Comparison of ENCODE assay signal across 14 mouse cellular contexts in the genomic region with DNA sequence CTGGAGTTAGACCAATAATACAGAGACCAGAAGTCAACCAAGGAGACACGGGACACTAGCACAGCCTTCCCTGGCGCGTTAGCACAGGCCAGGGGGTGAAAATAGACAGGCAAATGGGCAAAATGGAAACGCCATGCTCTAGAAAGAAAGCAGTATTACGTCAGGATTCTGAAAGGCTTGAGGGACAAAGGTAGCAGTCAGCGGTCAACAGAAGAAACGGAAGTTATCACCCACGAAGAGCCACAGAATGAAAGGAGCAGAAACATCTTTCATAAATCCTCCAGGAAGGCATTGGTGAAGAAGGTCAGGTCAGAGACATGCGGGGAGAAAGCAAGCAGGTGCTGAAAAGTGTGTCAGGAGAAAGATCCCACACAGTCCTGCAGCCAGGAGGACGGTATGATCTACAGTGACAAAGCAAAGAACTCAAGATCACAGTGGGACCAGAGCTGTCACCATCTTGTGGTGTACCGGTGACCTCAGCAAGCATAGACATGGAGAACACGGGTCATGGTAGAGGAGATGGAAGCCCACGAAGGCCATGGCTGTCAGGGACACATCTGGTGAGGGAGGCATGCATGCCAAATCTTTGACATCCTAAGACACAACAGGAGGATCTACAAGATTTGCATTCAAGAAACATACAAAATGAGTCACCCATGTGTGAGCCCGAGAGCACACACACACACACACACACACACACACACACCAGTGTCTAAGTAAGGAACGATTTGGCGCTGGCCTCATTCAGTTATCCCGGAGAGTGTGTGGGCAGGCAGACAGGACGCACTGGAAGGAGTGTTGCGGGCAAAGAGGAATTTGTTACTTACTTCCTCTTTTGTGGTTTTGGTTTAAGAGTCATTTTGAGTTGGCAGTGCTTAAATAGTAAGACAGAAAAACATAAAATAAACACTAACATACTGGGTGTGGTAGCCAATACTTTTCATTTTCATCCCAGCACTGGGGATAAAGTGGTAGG.
DNase-seq lines count a peak whose midpoint lies in the region; TF ChIP-seq lines count a peak whose summit lies in the region.
"Had no signal": no experiment of that assay in that cellular context is flagged by ENCODE, and none has a peak within 500 bp of the region (broad histone marks: within the 10 kb centered on the region; RNA-seq: fewer than 3 reads in every experiment).

No protein-coding gene starts in this region.

- no peak overlapping the region for H3K27ac ChIP-seq in cerebellum, adult 2 months (ENCODE audit: insufficient read depth, low read length)
- H3K27ac ChIP-seq: embryonic facial prominence, embryonic 13.5 days; gastrocnemius, adult 2 months; heart, embryonic 15.5 days; layer of hippocampus, adult 2 months; limb, embryonic 13.5 days had no signal

- no peak for TF ChIP-seq POLR2A in cerebellum, adult 2 months (IDR thresholded peaks at IDR 0.05; ENCODE audit: borderline replicate concordance, insufficient read depth, low read length)

- 84% methylated on average over 19 of the region's 19 CpGs for whole genome bisulfite sequencing in cerebellum, adult 2 months

- H3K4me3 ChIP-seq in cerebellum, adult 2 months (replicated peaks; ENCODE audit: insufficient read depth, low read depth, low read length) = no peak overlapping the region
- H3K4me3 ChIP-seq: embryonic facial prominence, embryonic 13.5 days; gastrocnemius, adult 2 months; heart, embryonic 15.5 days; layer of hippocampus, adult 2 months; limb, embryonic 13.5 days had no signal

- no peak for TF ChIP-seq CTCF in cerebellum, adult 2 months (IDR thresholded peaks at IDR 0.05; ENCODE audit: borderline replicate concordance, insufficient read depth, low read depth, low read length)

- no peaks in the 10 kb centered on the region for H3K27me3 ChIP-seq in cerebellum, adult 2 months (ENCODE audit: control insufficient read depth, insufficient read depth, low read length)
- H3K27me3 ChIP-seq: embryonic facial prominence, embryonic 13.5 days; heart, embryonic 15.5 days; limb, embryonic 13.5 days had no signal

- no peaks in the 10 kb centered on the region; the same call in 1 of the 2 replicates for H3K4me1 ChIP-seq in cerebellum, adult 2 months (ENCODE audit: control insufficient read depth, insufficient read depth, low read length)

- peak; percentile 20 to 56 for DNase-seq in frontal cortex, adult 2 months (ENCODE audit: extremely low spot score in 1 of 2, low spot score in 1 of 2)
- DNase-seq in frontal cortex, postnatal 10 days (ENCODE audit: low spot score in 2 of 2) = no peak
- DNase-seq in right cerebral cortex, adult 2 months (ENCODE audit: low spot score in 2 of 2) = peak; percentile 36 to 41
- DNase-seq in right cerebral cortex, postnatal 25 days = no peak
- peak; percentile 46 for DNase-seq in lung, postnatal 25 days (ENCODE audit: low spot score)
- DNase-seq in adrenal gland, postnatal 36 days = no peak
- DNase-seq in cerebellum, adult 2 months = no peak
- DNase-seq in spleen, postnatal 14 days (ENCODE audit: low spot score in 2 of 2) = no peak
- DNase-seq: gastrocnemius, adult 2 months; thymus, postnatal 4 days had no signal

Comparison
In these comparisons a context has a peak if more than half of its experiments do, and no peak if none do; other contexts are left out.
1. DNase-seq: peak in frontal cortex, adult 2 months (2 of 2), right cerebral cortex, adult 2 months (2 of 2) and lung, postnatal 25 days (single experiment); none in frontal cortex, postnatal 10 days (0 of 2), right cerebral cortex, postnatal 25 days (single experiment), adrenal gland, postnatal 36 days (0 of 2), cerebellum, adult 2 months (0 of 2) and spleen, postnatal 14 days (0 of 2).